In the genomic region with DNA sequence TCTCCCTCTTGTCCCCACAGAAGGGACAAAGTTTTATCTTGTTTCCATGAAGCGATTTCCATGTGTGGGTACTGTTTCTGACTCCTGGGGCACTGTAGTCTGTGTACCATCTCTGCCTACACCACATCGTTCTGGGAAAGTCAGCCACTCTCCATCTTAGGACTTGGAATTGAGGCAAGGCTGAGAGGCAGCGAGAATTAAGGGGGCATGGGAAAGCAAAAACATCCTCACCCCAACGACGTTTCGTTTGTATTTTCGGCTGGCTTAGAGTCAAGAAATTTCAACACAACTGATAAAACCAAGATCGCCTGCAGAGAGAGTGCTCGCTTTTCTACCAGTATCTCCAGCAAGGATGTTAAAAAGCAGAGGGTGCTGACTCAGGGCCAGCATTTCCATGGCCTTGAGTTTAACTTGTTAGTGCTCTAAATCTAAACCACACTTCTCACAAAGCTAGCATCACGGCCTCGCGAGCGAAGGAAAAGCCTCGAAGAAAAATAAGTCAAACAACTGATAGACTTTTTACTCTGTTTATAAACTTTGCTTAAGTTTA, we compare ENCODE assay signal across 21 mouse cellular contexts.
DNase-seq lines count a peak whose midpoint lies in the region; ATAC-seq lines count a peak whose summit lies in the region.
"Had no signal": no experiment of that assay in that cellular context is flagged by ENCODE, and none has a peak within 500 bp of the region (broad histone marks: within the 10 kb centered on the region; RNA-seq: fewer than 3 reads in every experiment).

No protein-coding gene starts in this region.

- H3K4me3 ChIP-seq in intestine, embryonic 16.5 days (ENCODE audit: low read length), result no peak overlapping the region
- H3K4me3 ChIP-seq in intestine, embryonic 15.5 days (replicated peaks), result no peak overlapping the region
- H3K4me3 ChIP-seq: forebrain, embryonic 13.5 days; heart, embryonic 15.5 days; liver, embryonic 13.5 days had no signal

- peak overlapping the region; percentile 14; the same call in 1 of the 2 replicates for H3K27ac ChIP-seq in intestine, embryonic 16.5 days (ENCODE audit: low read length)
- H3K27ac ChIP-seq in intestine, embryonic 15.5 days, result no peak overlapping the region
- H3K27ac ChIP-seq: forebrain, embryonic 13.5 days; heart, embryonic 15.5 days; hindbrain, embryonic 14.5 days; kidney, postnatal 0 days; liver, embryonic 13.5 days had no signal

- H3K27me3 ChIP-seq in intestine, embryonic 16.5 days (replicated peaks; ENCODE audit: control insufficient read depth, insufficient read depth, low read length), result no peaks in the 10 kb centered on the region
- H3K27me3 ChIP-seq in intestine, embryonic 15.5 days (replicated peaks), result no peaks in the 10 kb centered on the region
- H3K27me3 ChIP-seq: forebrain, embryonic 13.5 days; heart, embryonic 15.5 days; liver, embryonic 13.5 days had no signal

- peak; percentile 36 for DNase-seq in adrenal gland, adult 2 months
- DNase-seq in adrenal gland, postnatal 4 days (ENCODE audit: low spot score in 2 of 2), result no peak
- peak; percentile 85 for DNase-seq in ovary, adult 18-20 months (ENCODE audit: low spot score)
- DNase-seq in ovary, postnatal 10 days (ENCODE audit: low spot score), result no peak
- no peak for DNase-seq in cerebellum, adult 9-10 months
- DNase-seq in layer of hippocampus, postnatal 25 days (ENCODE audit: extremely low spot score in 1 of 2, low spot score in 1 of 2), result no peak
- DNase-seq: cerebellum, postnatal 14 days; embryo, embryonic 11 days; gastrocnemius, postnatal 25 days; left cerebral cortex, postnatal 4 days; liver, embryonic 13.5 days; right cerebral cortex, postnatal 25 days; thymus, postnatal 25 days had no signal

- H3K36me3 ChIP-seq in intestine, embryonic 16.5 days (ENCODE audit: control insufficient read depth, insufficient read depth, low read length), result no peaks in the 10 kb centered on the region
- no peaks in the 10 kb centered on the region for H3K36me3 ChIP-seq in intestine, embryonic 15.5 days
- H3K36me3 ChIP-seq: heart, embryonic 15.5 days; liver, embryonic 13.5 days had no signal

- no peaks in the 10 kb centered on the region for H3K9me3 ChIP-seq in intestine, embryonic 16.5 days (ENCODE audit: control insufficient read depth, low read length)
- no peaks in the 10 kb centered on the region for H3K9me3 ChIP-seq in intestine, embryonic 15.5 days
- H3K9me3 ChIP-seq: forebrain, embryonic 13.5 days; heart, embryonic 15.5 days; liver, embryonic 13.5 days had no signal

- no peak overlapping the region for H3K9ac ChIP-seq in intestine, embryonic 16.5 days (ENCODE audit: low read depth, low read length)
- H3K9ac ChIP-seq in intestine, embryonic 15.5 days, result no peak overlapping the region
- H3K9ac ChIP-seq: forebrain, embryonic 13.5 days; heart, embryonic 15.5 days; hindbrain, embryonic 14.5 days; liver, embryonic 13.5 days had no signal

- 46% methylated on average over 14 of the region's 14 CpGs for WGBS in intestine, embryonic 16.5 days
- 42% methylated on average over 14 of the region's 14 CpGs for WGBS in intestine, embryonic 15.5 days

- H3K4me1 ChIP-seq in intestine, embryonic 16.5 days (ENCODE audit: control insufficient read depth, insufficient read depth, low read length), result no peaks in the 10 kb centered on the region
- H3K4me1 ChIP-seq in intestine, embryonic 15.5 days (replicated peaks), result 0 out of 2 replicates have a peak, but pooled peaks cover 6% of the 10 kb centered on the region
- H3K4me1 ChIP-seq: forebrain, embryonic 13.5 days; heart, embryonic 15.5 days; liver, embryonic 13.5 days had no signal

- no peak for ATAC-seq in intestine, embryonic 16.5 days
- ATAC-seq in intestine, embryonic 15.5 days, result no peak
- ATAC-seq: forebrain, embryonic 13.5 days; intestine, postnatal 0 days; midbrain, embryonic 16.5 days had no signal

- H3K4me2 ChIP-seq in intestine, embryonic 16.5 days (ENCODE audit: low read depth, low read length), result no peak overlapping the region
- H3K4me2 ChIP-seq in intestine, embryonic 15.5 days (replicated peaks), result no peak overlapping the region
- H3K4me2 ChIP-seq: forebrain, embryonic 13.5 days; heart, embryonic 15.5 days; hindbrain, embryonic 14.5 days; liver, embryonic 13.5 days had no signal

Comparison
In these comparisons a context has a peak if more than half of its experiments do, and no peak if none do; other contexts are left out.
1. DNase-seq: peak in adrenal gland, adult 2 months (single experiment) and ovary, adult 18-20 months (single experiment); none in adrenal gland, postnatal 4 days (0 of 2), ovary, postnatal 10 days (single experiment), cerebellum, adult 9-10 months (single experiment) and layer of hippocampus, postnatal 25 days (0 of 2).